32 mouse cellular contexts compared by ENCODE assay signal in the genomic region with DNA sequence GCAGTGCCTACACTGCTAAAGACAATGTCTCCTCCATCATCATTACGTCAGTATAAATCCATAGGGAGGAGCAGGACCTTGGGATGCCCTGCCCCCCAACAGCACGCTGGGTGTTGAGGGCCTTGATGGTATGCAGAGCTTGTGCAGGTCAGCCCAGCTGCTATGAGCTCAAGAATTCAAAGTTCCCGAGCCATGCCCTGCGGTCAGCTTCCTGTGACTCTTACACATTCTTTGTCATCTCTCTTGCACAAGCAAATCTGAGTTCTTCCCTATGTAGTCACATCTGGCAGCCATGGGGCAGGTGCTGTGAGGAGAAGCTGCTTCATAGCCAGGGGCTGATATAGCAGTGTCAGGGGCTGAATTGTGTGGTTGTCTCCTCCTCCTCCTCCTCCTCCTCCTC. TPM values are rescaled to one million over a fixed set of nuclear protein-coding genes. Genes with fewer than 3 reads are reported as not detected.
DNase-seq lines count a peak whose midpoint lies in the region; ATAC-seq and TF ChIP-seq lines count a peak whose summit lies in the region.
"Had no signal": no experiment of that assay in that cellular context is flagged by ENCODE, and none has a peak within 500 bp of the region (broad histone marks: within the 10 kb centered on the region; RNA-seq: fewer than 3 reads in every experiment).

No protein-coding gene starts in this region.

- DNase-seq in adrenal gland, adult 2 months, result peak; percentile 30
- no peak for DNase-seq in adrenal gland, adult 8-10 months
- DNase-seq in midbrain, embryonic 11.5 days (ENCODE audit: low spot score, missing footprints), result peak; percentile 68
- DNase-seq in embryo, embryonic 10.5 days (ENCODE audit: low spot score), result peak; percentile 18
- no peak for DNase-seq in neural tube, embryonic 10.5 days (ENCODE audit: extremely low spot score, low spot score)
- DNase-seq: B cell, adult 2 months; cerebellum, adult 9-10 months; cerebellum, postnatal 36 days; gastrocnemius, adult 2 months; gastrocnemius, postnatal 36 days; heart, adult 18-20 months; heart, postnatal 4 days; kidney, adult 11 months; kidney, postnatal 14 days; right cerebral cortex, postnatal 4 days; thymus, adult 18-20 months; thymus, postnatal 25 days had no signal

- no peaks in the 10 kb centered on the region for H3K4me1 ChIP-seq in midbrain, embryonic 11.5 days (ENCODE audit: control insufficient read depth, insufficient read depth, low read length)
- no peaks in the 10 kb centered on the region for H3K4me1 ChIP-seq in midbrain, embryonic 15.5 days
- H3K4me1 ChIP-seq in olfactory bulb, adult 2 months (ENCODE audit: control insufficient read depth, insufficient read depth, low read length), result peaks cover 16% of the 10 kb centered on the region
- no peaks in the 10 kb centered on the region for H3K4me1 ChIP-seq in intestine, embryonic 16.5 days (ENCODE audit: control insufficient read depth, insufficient read depth, low read length)
- H3K4me1 ChIP-seq: embryonic facial prominence, embryonic 15.5 days; liver, embryonic 15.5 days; midbrain, embryonic 13.5 days had no signal

- 63% methylated on average over 4 of the region's 4 CpGs for WGBS in midbrain, embryonic 11.5 days
- WGBS in midbrain, embryonic 15.5 days, result 65% methylated on average over 4 of the region's 4 CpGs
- WGBS in olfactory bulb, adult 2 months, result 41% methylated on average over 4 of the region's 4 CpGs
- WGBS in intestine, embryonic 16.5 days, result 23% methylated on average over 4 of the region's 4 CpGs

- H3K36me3 ChIP-seq in midbrain, embryonic 11.5 days (ENCODE audit: control insufficient read depth, insufficient read depth, low read length), result no peaks in the 10 kb centered on the region
- no peaks in the 10 kb centered on the region for H3K36me3 ChIP-seq in midbrain, embryonic 15.5 days (replicated peaks)
- H3K36me3 ChIP-seq in intestine, embryonic 16.5 days (ENCODE audit: control insufficient read depth, insufficient read depth, low read length), result no peaks in the 10 kb centered on the region
- H3K36me3 ChIP-seq: embryonic facial prominence, embryonic 10.5 days; embryonic facial prominence, embryonic 15.5 days; hindbrain, embryonic 13.5 days; liver, embryonic 15.5 days; midbrain, embryonic 13.5 days had no signal

- no peak for TF ChIP-seq CTCF in olfactory bulb, adult 2 months (IDR thresholded peaks at IDR 0.05; ENCODE audit: insufficient read depth, low read depth, low read length)

- no peak overlapping the region for H3K27ac ChIP-seq in midbrain, embryonic 11.5 days (ENCODE audit: low read depth, low read length)
- H3K27ac ChIP-seq in midbrain, embryonic 15.5 days, result no peak overlapping the region
- H3K27ac ChIP-seq in olfactory bulb, adult 2 months (ENCODE audit: insufficient read depth, low read depth, low read length), result peak overlapping the region; percentile 76
- no peak overlapping the region for H3K27ac ChIP-seq in intestine, embryonic 16.5 days (ENCODE audit: low read length)
- H3K27ac ChIP-seq: embryonic facial prominence, embryonic 10.5 days; embryonic facial prominence, embryonic 15.5 days; gastrocnemius, adult 2 months; hindbrain, embryonic 13.5 days; liver, embryonic 15.5 days; midbrain, embryonic 13.5 days; stomach, postnatal 0 days had no signal

- H3K27me3 ChIP-seq in midbrain, embryonic 11.5 days (ENCODE audit: control insufficient read depth, insufficient read depth, low read length), result no peaks in the 10 kb centered on the region
- no peaks in the 10 kb centered on the region for H3K27me3 ChIP-seq in midbrain, embryonic 15.5 days (replicated peaks)
- H3K27me3 ChIP-seq in intestine, embryonic 16.5 days (replicated peaks; ENCODE audit: control insufficient read depth, insufficient read depth, low read length), result no peaks in the 10 kb centered on the region
- H3K27me3 ChIP-seq: embryonic facial prominence, embryonic 15.5 days; midbrain, embryonic 13.5 days had no signal

- TF ChIP-seq POLR2A in olfactory bulb, adult 2 months (IDR thresholded peaks at IDR 0.05; ENCODE audit: insufficient read depth, low read depth, low read length), result no peak

- H3K4me3 ChIP-seq in midbrain, embryonic 11.5 days (ENCODE audit: low read depth, low read length), result no peak overlapping the region
- H3K4me3 ChIP-seq in midbrain, embryonic 15.5 days, result no peak overlapping the region
- no peak overlapping the region for H3K4me3 ChIP-seq in olfactory bulb, adult 2 months (ENCODE audit: insufficient read depth, low read depth, low read length)
- no peak overlapping the region for H3K4me3 ChIP-seq in intestine, embryonic 16.5 days (ENCODE audit: low read length)
- H3K4me3 ChIP-seq: embryonic facial prominence, embryonic 10.5 days; embryonic facial prominence, embryonic 15.5 days; gastrocnemius, adult 2 months; hindbrain, embryonic 13.5 days; liver, embryonic 15.5 days; midbrain, embryonic 13.5 days had no signal

- ATAC-seq in midbrain, embryonic 11.5 days (ENCODE audit: low FRiP score), result no peak
- no peak for ATAC-seq in midbrain, embryonic 15.5 days (replicated peaks)
- ATAC-seq in intestine, embryonic 16.5 days, result no peak
- ATAC-seq: forebrain, embryonic 14.5 days; midbrain, embryonic 13.5 days had no signal

- H3K4me2 ChIP-seq in midbrain, embryonic 11.5 days, result no peak overlapping the region
- no peak overlapping the region for H3K4me2 ChIP-seq in midbrain, embryonic 15.5 days
- no peak overlapping the region for H3K4me2 ChIP-seq in intestine, embryonic 16.5 days (ENCODE audit: low read depth, low read length)
- H3K4me2 ChIP-seq: embryonic facial prominence, embryonic 15.5 days; heart, embryonic 11.5 days; hindbrain, embryonic 13.5 days; liver, embryonic 15.5 days; midbrain, embryonic 13.5 days had no signal

- H3K9ac ChIP-seq in midbrain, embryonic 11.5 days (ENCODE audit: low read length), result no peak overlapping the region
- H3K9ac ChIP-seq in midbrain, embryonic 15.5 days, result no peak overlapping the region
- no peak overlapping the region for H3K9ac ChIP-seq in intestine, embryonic 16.5 days (ENCODE audit: low read depth, low read length)
- H3K9ac ChIP-seq: embryonic facial prominence, embryonic 15.5 days; hindbrain, embryonic 13.5 days; liver, embryonic 15.5 days; midbrain, embryonic 13.5 days had no signal

- no peaks in the 10 kb centered on the region for H3K9me3 ChIP-seq in midbrain, embryonic 11.5 days (ENCODE audit: control insufficient read depth, low read length)
- no peaks in the 10 kb centered on the region for H3K9me3 ChIP-seq in midbrain, embryonic 15.5 days
- no peaks in the 10 kb centered on the region for H3K9me3 ChIP-seq in intestine, embryonic 16.5 days (ENCODE audit: control insufficient read depth, low read length)
- H3K9me3 ChIP-seq: embryonic facial prominence, embryonic 10.5 days; embryonic facial prominence, embryonic 15.5 days; hindbrain, embryonic 13.5 days; liver, embryonic 15.5 days; midbrain, embryonic 13.5 days had no signal

RNA-seq across cellular contexts. Expression of gene Aif1l, which starts 14.9 kb away (rescaled TPM):
- 10 to 100 TPM; 20.7 to 81.0 TPM for total RNA-seq in adrenal gland, adult 2 months (2021)
- 16.2 and 16.3 TPM in 2 replicates for polyA plus RNA-seq in adrenal gland, adult 2 months (2012; rRNA removed)
- 10 to 100 TPM; 69.5 to 91.7 (median 75.3) TPM for total RNA-seq in adrenal gland, adult 8-10 months (2022)
- 65.0 and 65.7 TPM in 2 replicates for polyA plus RNA-seq in midbrain, embryonic 11.5 days (2014; fragmentation: Nextera tagmentation; extraction: Ambion mirVana)
- 26.2 and 29.8 TPM in 2 replicates for polyA plus RNA-seq in midbrain, embryonic 15.5 days (2015; fragmentation: Nextera tagmentation; extraction: Ambion mirVana)
- not detected in 2 replicates for polyA plus RNA-seq in olfactory bulb, adult 2 months (2012; ENCODE audit: insufficient read depth, insufficient read length, low replicate concordance, missing spikeins)
- 9.9 and 10.9 TPM in 2 replicates for polyA plus RNA-seq in intestine, embryonic 16.5 days (2015; fragmentation: Nextera tagmentation; extraction: Ambion mirVana)
- total RNA-seq: monocyte, adult 5-6 weeks had no signal

RNA-seq across cellular contexts. Expression of gene Nup214, which starts 39.2 kb away (rescaled TPM):
- 10 to 100 TPM; 52.5 to 68.6 TPM for total RNA-seq in adrenal gland, adult 2 months (2021)
- polyA plus RNA-seq in adrenal gland, adult 2 months (2012; rRNA removed), result 36.1 and 42.9 TPM in 2 replicates
- 10 to 100 TPM; 64.9 to 70.7 (median 69.0) TPM for total RNA-seq in adrenal gland, adult 8-10 months (2022)
- polyA plus RNA-seq in midbrain, embryonic 11.5 days (2014; fragmentation: Nextera tagmentation; extraction: Ambion mirVana), result 64.6 and 64.7 TPM in 2 replicates
- polyA plus RNA-seq in midbrain, embryonic 15.5 days (2015; fragmentation: Nextera tagmentation; extraction: Ambion mirVana), result 71.0 and 75.0 TPM in 2 replicates
- polyA plus RNA-seq in olfactory bulb, adult 2 months (2012; ENCODE audit: insufficient read depth, insufficient read length, low replicate concordance, missing spikeins), result not detected in 2 replicates
- 61.4 and 71.9 TPM in 2 replicates for polyA plus RNA-seq in intestine, embryonic 16.5 days (2015; fragmentation: Nextera tagmentation; extraction: Ambion mirVana)

RNA-seq across cellular contexts. Expression of gene Lamc3, which starts 48.0 kb away (rescaled TPM):
- 10 to 100 TPM; 12.2 to 17.1 TPM for total RNA-seq in adrenal gland, adult 2 months (2021)
- 23.4 and 25.0 TPM in 2 replicates for polyA plus RNA-seq in adrenal gland, adult 2 months (2012; rRNA removed)
- 10 to 100 TPM; 18.8 to 22.1 (median 20.7) TPM for total RNA-seq in adrenal gland, adult 8-10 months (2022)
- polyA plus RNA-seq in midbrain, embryonic 11.5 days (2014; fragmentation: Nextera tagmentation; extraction: Ambion mirVana), result 7.7 and 9.6 TPM in 2 replicates
- polyA plus RNA-seq in midbrain, embryonic 15.5 days (2015; fragmentation: Nextera tagmentation; extraction: Ambion mirVana), result 6.2 and 6.8 TPM in 2 replicates
- not detected in 2 replicates for polyA plus RNA-seq in olfactory bulb, adult 2 months (2012; ENCODE audit: insufficient read depth, insufficient read length, low replicate concordance, missing spikeins)
- polyA plus RNA-seq in intestine, embryonic 16.5 days (2015; fragmentation: Nextera tagmentation; extraction: Ambion mirVana), result 0.44 and 0.83 TPM in 2 replicates
- total RNA-seq: CH12.LX; megakaryocyte progenitor cell, adult 5-6 weeks; monocyte, adult 5-6 weeks; neutrophil, adult 5-6 weeks had no signal
- polyA plus RNA-seq: liver, embryonic 15.5 days had no signal

Comparison
In these comparisons a context has a peak if more than half of its experiments do, and no peak if none do; other contexts are left out.
1. DNase-seq: peak in adrenal gland, adult 2 months (single experiment), midbrain, embryonic 11.5 days (single experiment) and embryo, embryonic 10.5 days (single experiment); none in adrenal gland, adult 8-10 months (single experiment) and neural tube, embryonic 10.5 days (single experiment).
2. RNA of gene Aif1l, which starts 14.9 kb away (polyA plus RNA-seq): 65.0 to 65.7 TPM in midbrain, embryonic 11.5 days, 26.2 to 29.8 TPM in midbrain, embryonic 15.5 days, 16.2 to 16.3 TPM in adrenal gland, adult 2 months and 9.9 to 10.9 TPM in intestine, embryonic 16.5 days; not detected in olfactory bulb, adult 2 months; every median in the first group is over 10 times any median in the second.